Mouse (Mus musculus): ENCODE data around the gene Osbpl6. TPM values are rescaled to one million over a fixed set of nuclear protein-coding genes. Genes with fewer than 3 reads are reported as not detected.

Osbpl6 gene
- polyA plus RNA-seq, 1 experiment from 2014 or later = 6.8 TPM

DNA sequence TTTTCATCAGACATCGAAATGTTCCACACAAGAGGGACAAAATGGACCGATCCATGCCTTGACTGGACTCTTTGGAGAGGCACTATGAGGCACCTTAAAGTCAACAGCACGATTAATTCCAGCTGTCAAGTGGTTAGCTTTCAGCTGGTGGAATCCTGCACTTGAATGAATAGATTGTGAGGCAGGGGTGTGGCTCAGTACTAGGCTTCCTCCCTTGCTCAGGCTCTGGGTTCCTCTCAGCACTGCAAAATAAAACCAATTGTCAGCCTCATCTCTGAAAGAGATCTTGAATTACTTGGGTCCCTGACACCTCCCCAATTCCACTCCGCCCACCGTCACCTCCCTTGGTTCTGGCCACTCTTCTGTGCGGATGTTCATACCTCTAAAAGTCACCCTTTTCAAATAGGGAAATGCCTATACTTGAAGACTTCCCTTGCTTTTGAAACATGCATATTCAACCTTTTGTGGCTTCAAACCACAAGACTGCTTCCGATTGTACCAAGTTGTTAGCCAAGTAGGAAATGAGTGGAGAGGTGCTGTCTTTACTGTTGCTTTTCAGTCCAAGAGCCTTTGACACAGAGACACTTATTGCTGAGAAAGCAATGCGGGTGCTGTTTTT lies 160.7 kb downstream of the Osbpl6 start:
- 76% methylated on average over 8 of the region's 8 CpGs for WGBS
- Histone ChIP-seq H3K27ac (ENCODE audit: poor library complexity, severe bottlenecking) (no peak overlapping the region), H3K4me2 (no peak overlapping the region), H3K36me3 (no peaks in the 10 kb centered on the region), H3K4me1 (replicated peaks) (peaks cover 4% of the 10 kb centered on the region; the same call in 1 of the 2 replicates), H3K9me3 (replicated peaks) (no peaks in the 10 kb centered on the region), H3K4me3 (no peak overlapping the region), H3K9ac (no peak overlapping the region), H3K27me3 (replicated peaks) (no peaks in the 10 kb centered on the region)
- no peak for ATAC-seq (ENCODE audit: insufficient number of reproducible peaks, low FRiP score)

DNA sequence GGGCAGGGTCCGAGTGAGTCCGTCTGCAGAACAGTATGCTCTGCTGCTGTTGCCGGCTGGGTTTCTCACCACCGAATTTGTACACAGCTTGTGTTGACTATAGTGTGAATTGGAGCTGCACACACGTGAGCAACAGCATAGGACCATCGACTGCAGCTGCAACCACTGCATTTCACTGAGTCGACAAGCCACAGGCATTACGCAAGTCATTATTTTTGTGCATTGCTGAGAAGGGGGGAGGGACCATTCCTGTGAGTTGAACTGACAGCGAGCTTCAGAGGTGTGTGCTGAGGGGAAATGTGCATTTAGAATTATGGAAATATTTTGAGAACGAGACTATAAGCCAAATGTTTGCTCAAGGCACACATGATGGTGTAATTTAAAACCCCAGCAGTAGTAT lies 165.2 kb downstream of the Osbpl6 start:
- Histone ChIP-seq H3K27me3 (replicated peaks) (no peaks in the 10 kb centered on the region), H3K36me3 (no peaks in the 10 kb centered on the region), H3K27ac (ENCODE audit: poor library complexity, severe bottlenecking) (no peak overlapping the region), H3K4me1 (replicated peaks) (peaks cover 4% of the 10 kb centered on the region; the same call in 1 of the 2 replicates), H3K9ac (no peak overlapping the region), H3K4me2 (no peak overlapping the region), H3K4me3 (no peak overlapping the region), H3K9me3 (replicated peaks) (no peaks in the 10 kb centered on the region)
- ATAC-seq (ENCODE audit: insufficient number of reproducible peaks, low FRiP score) = no peak
- 73% methylated on average over 10 of the region's 10 CpGs for WGBS

DNA sequence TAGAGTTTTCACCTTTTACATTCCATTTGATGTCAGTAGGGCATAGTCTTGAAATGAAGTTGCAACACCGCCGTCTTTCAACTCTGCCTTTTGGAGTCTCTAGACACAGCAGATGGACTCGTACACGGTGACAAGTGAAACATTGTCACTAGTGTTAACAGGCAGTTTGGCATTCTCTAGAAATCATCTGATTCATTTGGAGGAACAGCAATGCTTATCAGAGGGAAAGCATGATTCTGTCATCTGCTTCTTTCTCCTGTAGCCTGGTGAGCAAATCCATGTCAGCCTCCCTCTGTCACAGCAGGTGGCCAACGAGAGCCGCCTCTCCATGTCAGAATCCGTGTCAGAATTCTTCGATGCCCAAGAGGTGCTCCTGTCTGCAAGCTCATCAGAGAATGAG lies 172.6 kb downstream of the Osbpl6 start:
- no peaks in the 10 kb centered on the region for H3K9me3 ChIP-seq (replicated peaks)
- no peak overlapping the region for H3K4me2 ChIP-seq
- H3K4me3 ChIP-seq = no peak overlapping the region
- ATAC-seq (ENCODE audit: insufficient number of reproducible peaks, low FRiP score) = no peak
- H3K9ac ChIP-seq = no peak overlapping the region
- H3K27me3 ChIP-seq (replicated peaks) = no peaks in the 10 kb centered on the region
- H3K27ac ChIP-seq (ENCODE audit: poor library complexity, severe bottlenecking) = no peak overlapping the region
- H3K36me3 ChIP-seq = no peaks in the 10 kb centered on the region
- H3K4me1 ChIP-seq (replicated peaks) = no peaks in the 10 kb centered on the region
- WGBS = 72% methylated on average over 8 of the region's 8 CpGs

DNA sequence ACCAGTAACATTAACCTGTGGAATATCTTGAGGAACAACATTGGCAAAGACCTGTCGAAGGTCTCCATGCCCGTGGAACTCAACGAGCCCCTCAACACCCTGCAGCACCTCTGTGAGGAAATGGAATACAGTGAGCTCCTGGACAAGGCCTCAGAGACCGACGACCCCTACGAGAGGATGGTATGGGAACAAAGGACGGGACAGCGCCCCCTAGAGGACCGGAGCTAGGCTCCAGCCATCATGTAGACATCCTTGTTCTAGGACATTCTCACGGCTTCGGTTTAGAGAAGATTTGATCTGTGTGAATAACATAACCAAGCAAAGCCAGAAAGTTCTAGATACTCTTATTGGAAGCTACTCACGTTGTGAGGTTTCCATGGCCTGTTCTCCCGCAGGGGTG lies 178.8 kb downstream of the Osbpl6 start:
- H3K4me2 ChIP-seq = no peak overlapping the region
- WGBS = 90% methylated on average over 13 of the region's 13 CpGs
- no peaks in the 10 kb centered on the region for H3K4me1 ChIP-seq (replicated peaks)
- no peaks in the 10 kb centered on the region for H3K27me3 ChIP-seq (replicated peaks)
- H3K4me3 ChIP-seq = no peak overlapping the region
- H3K36me3 ChIP-seq = peaks cover 6% of the 10 kb centered on the region; the same call in 1 of the 2 replicates
- H3K9me3 ChIP-seq (replicated peaks) = no peaks in the 10 kb centered on the region
- H3K9ac ChIP-seq = no peak overlapping the region
- H3K27ac ChIP-seq (ENCODE audit: poor library complexity, severe bottlenecking) = no peak overlapping the region
- ATAC-seq (ENCODE audit: insufficient number of reproducible peaks, low FRiP score) = no peak

DNA sequence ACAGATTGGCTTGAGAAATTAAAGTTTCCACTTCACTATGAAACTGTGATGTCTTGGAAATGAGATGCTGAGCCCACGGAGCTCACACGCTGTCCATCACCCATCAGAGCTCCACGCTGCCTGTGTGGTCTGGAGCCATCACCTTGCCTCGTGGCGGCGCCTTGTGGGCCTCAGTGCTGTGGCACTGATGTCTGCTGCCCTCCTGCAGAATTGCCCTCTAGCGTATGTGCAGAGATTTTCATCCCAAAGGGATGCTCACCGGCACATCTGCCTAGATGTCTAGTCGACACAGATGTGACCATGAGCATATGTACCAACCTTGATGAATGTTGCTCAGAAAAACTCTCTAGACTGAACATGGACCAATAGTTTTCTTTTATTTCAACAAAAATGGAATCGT lies 180.6 kb downstream of the Osbpl6 start:
- Histone ChIP-seq H3K4me2 (no peak overlapping the region), H3K4me3 (no peak overlapping the region), H3K4me1 (replicated peaks) (no peaks in the 10 kb centered on the region), H3K9ac (no peak overlapping the region), H3K36me3 (peaks cover 6% of the 10 kb centered on the region; the same call in 1 of the 2 replicates), H3K9me3 (replicated peaks) (no peaks in the 10 kb centered on the region), H3K27me3 (replicated peaks) (no peaks in the 10 kb centered on the region), H3K27ac (ENCODE audit: poor library complexity, severe bottlenecking) (no peak overlapping the region)
- WGBS = 79% methylated on average over 10 of the region's 10 CpGs
- ATAC-seq (ENCODE audit: insufficient number of reproducible peaks, low FRiP score) = no peak

DNA sequence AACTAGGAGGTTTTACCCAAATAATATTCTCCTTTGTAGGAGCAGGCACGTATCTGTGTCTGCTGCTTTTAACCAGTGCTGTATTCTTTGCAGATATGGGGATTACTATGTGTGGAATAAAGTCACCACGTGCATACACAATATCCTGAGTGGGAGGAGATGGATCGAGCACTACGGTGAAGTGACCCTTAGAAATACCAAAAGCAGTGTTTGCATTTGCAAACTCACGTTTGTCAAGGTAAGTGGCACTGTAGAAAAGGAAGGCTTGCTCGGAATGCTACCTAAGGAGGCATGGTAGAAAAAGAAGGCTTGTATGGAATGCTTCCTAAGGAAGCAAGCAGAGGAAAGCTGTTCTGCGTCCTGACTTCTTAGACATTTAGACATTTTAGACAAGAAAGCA lies 183.9 kb downstream of the Osbpl6 start:
- 84% methylated on average over 7 of the region's 7 CpGs for WGBS
- H3K9ac ChIP-seq = no peak overlapping the region
- no peaks in the 10 kb centered on the region for H3K27me3 ChIP-seq (replicated peaks)
- peaks cover 2% of the 10 kb centered on the region; the same call in 1 of the 2 replicates for H3K36me3 ChIP-seq
- H3K9me3 ChIP-seq (replicated peaks) = no peaks in the 10 kb centered on the region
- no peaks in the 10 kb centered on the region for H3K4me1 ChIP-seq (replicated peaks)
- H3K4me3 ChIP-seq = no peak overlapping the region
- H3K4me2 ChIP-seq = no peak overlapping the region
- no peak for ATAC-seq (ENCODE audit: insufficient number of reproducible peaks, low FRiP score)
- no peak overlapping the region for H3K27ac ChIP-seq (ENCODE audit: poor library complexity, severe bottlenecking)

DNA sequence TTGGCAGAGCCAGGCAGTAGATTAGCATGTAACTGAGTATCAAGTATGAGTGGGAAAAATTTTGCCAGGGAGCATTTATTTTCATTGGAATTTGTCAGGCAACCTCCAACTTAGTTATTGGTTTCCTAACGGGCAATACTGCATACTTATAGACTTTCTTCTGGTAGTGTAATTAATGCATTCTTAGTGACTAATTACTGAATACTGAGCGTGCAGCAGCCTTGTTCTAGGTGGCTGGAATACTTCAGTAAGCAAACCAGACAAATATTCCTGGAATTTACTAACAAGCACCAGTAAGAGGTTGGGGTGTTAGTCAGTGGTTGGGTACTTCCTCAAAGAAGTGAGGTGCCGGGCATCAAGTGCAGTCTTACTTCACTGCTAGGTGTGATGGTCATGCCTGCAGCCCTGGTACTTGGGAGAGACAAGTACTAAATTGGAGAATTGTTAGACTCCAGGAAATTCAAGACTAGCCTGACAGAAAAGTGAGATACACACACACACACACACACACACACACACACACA lies 186.2 kb downstream of the Osbpl6 start:
- Histone ChIP-seq H3K4me3 (no peak overlapping the region), H3K36me3 (no peaks in the 10 kb centered on the region), H3K9ac (no peak overlapping the region), H3K9me3 (replicated peaks) (no peaks in the 10 kb centered on the region), H3K4me1 (replicated peaks) (no peaks in the 10 kb centered on the region), H3K27ac (ENCODE audit: poor library complexity, severe bottlenecking) (no peak overlapping the region), H3K27me3 (replicated peaks) (no peaks in the 10 kb centered on the region), H3K4me2 (no peak overlapping the region)
- WGBS = 59% methylated on average over 3 of the region's 3 CpGs
- ATAC-seq (ENCODE audit: insufficient number of reproducible peaks, low FRiP score) = no peak

DNA sequence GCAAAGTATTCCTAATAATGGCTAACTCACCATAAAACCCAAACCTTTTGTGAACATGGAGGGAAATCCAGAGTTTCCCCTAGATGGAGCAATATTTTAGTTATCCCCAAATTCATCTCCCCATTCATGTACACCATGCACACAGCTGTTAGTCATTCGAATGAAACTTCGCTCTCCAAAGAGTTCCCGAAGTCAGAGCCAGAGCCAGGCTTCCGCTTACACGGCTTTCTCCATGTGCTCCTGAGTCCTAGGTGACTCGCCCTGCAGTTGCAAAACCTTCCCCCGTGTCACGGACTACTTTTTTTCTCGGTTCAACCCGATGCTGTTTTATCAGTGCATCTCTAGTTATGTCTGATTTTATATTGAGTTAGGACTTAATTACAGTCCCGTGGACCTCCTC lies 191.2 kb downstream of the Osbpl6 start:
- H3K27ac ChIP-seq (ENCODE audit: poor library complexity, severe bottlenecking) = no peak overlapping the region
- no peak for ATAC-seq (ENCODE audit: insufficient number of reproducible peaks, low FRiP score)
- no peaks in the 10 kb centered on the region for H3K9me3 ChIP-seq (replicated peaks)
- no peak overlapping the region for H3K4me2 ChIP-seq
- H3K9ac ChIP-seq = no peak overlapping the region
- no peak overlapping the region for H3K4me3 ChIP-seq
- no peaks in the 10 kb centered on the region for H3K36me3 ChIP-seq
- 84% methylated on average over 11 of the region's 11 CpGs for WGBS
- H3K27me3 ChIP-seq (replicated peaks) = no peaks in the 10 kb centered on the region
- H3K4me1 ChIP-seq (replicated peaks) = no peaks in the 10 kb centered on the region

DNA sequence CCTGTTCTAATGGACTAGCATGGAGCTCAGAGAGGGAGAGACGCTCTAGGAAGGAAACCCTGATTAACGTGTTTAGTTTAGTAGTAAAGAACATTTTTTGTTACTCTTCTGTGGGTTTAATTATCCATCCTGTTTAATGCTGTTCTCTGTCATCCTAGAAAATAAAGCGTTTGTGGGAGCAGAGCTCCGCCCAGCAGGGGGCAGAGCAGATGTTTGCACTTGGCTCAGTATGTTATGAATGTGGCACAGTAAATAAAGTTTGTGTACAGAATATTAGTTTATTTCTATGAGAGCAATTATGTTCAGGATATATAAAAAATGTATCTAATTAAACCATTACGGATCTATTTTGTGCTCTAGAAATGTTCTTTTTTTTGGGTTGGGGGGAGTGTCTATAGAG lies 192.9 kb downstream of the Osbpl6 start:
- WGBS = 70% methylated on average over 5 of the region's 5 CpGs
- no peak for ATAC-seq (ENCODE audit: insufficient number of reproducible peaks, low FRiP score)
- Histone ChIP-seq H3K9me3 (replicated peaks) (no peaks in the 10 kb centered on the region), H3K4me3 (no peak overlapping the region), H3K27ac (ENCODE audit: poor library complexity, severe bottlenecking) (no peak overlapping the region), H3K4me1 (replicated peaks) (no peaks in the 10 kb centered on the region), H3K36me3 (no peaks in the 10 kb centered on the region), H3K9ac (no peak overlapping the region), H3K4me2 (no peak overlapping the region), H3K27me3 (replicated peaks) (no peaks in the 10 kb centered on the region)

DNA sequence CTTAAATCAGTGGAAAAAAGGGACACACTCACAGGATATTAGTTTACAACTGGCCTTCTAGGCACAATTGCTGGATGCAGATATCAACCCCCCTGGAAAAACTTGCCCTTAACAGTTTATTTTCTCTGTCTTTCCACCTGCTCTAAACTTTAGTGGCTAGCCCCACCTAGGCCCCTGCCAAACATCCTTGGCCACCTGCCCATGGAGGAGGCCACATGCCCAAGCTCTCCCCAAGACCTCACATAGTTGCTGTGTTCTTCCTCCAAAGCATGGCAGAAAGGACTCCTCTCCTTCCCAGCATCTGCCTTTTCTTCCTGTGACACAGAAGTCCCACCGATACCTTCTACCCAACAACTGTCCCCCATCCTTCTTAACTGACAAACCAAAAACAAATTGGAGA lies 195.9 kb downstream of the Osbpl6 start:
- no peaks in the 10 kb centered on the region for H3K36me3 ChIP-seq
- 81% methylated on average over 1 of the region's 1 CpGs for WGBS
- no peaks in the 10 kb centered on the region for H3K27me3 ChIP-seq (replicated peaks)

DNA sequence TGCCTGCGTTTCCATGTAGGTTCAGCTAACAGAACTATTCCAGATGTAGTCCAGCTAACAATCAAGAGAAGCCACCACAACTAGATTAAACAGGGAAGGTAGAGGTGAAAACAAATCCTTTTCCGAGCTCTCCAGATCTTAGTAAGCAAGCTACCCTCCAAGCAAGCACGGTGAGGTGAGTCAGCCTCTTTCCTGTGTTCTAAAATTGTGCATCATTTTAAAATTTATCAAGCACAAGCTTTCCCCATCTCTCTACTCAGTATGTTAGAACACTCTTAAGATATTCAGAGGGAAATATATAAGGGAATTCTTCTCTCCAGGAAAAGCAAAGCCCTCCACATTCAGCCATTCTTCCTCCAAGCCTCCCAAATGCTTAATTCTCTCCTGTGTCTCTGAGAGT lies 200.4 kb downstream of the Osbpl6 start:
- H3K27ac ChIP-seq (ENCODE audit: poor library complexity, severe bottlenecking) = no peak overlapping the region
- no peak overlapping the region for H3K4me2 ChIP-seq
- no peaks in the 10 kb centered on the region for H3K9me3 ChIP-seq (replicated peaks)
- 76% methylated on average over 3 of the region's 3 CpGs for WGBS
- 0 out of 2 replicates have a peak, but pooled peaks cover 4% of the 10 kb centered on the region for H3K4me1 ChIP-seq (replicated peaks)
- no peaks in the 10 kb centered on the region for H3K36me3 ChIP-seq
- H3K27me3 ChIP-seq (replicated peaks) = no peaks in the 10 kb centered on the region
- no peak for ATAC-seq (ENCODE audit: insufficient number of reproducible peaks, low FRiP score)
- no peak overlapping the region for H3K9ac ChIP-seq
- no peak overlapping the region for H3K4me3 ChIP-seq

More for the DNA sequence above, 195.9 kb downstream of the Osbpl6 start:
- H3K4me1 ChIP-seq (replicated peaks) = no peaks in the 10 kb centered on the region
- ATAC-seq (ENCODE audit: insufficient number of reproducible peaks, low FRiP score) = no peak
- no peaks in the 10 kb centered on the region for H3K9me3 ChIP-seq (replicated peaks)
- no peak overlapping the region for H3K4me3 ChIP-seq
- H3K4me2 ChIP-seq = no peak overlapping the region
- no peak overlapping the region for H3K27ac ChIP-seq (ENCODE audit: poor library complexity, severe bottlenecking)
- no peak overlapping the region for H3K9ac ChIP-seq

Measured in heart, embryonic 12.5 days (tissue).